Mouse (Mus musculus) stomach, postnatal 0 days (tissue): Measurements from ENCODE around the gene Cuta. TPM values are rescaled to one million over a fixed set of nuclear protein-coding genes. Genes with fewer than 3 reads are reported as not detected.

ENCODE experiments used
- ATAC-seq: fragments of 200-750 bp; cut with Nextera tagmentation; 2 replicates; pipeline ENCODE4 v1.8.0; 2017; ENCODE audit not compliant: low FRiP score, low TSS enrichment
- DNase-seq: peaks from one replicate; pipeline ENCODE4 v3.0.0-alpha.2; 2016; ENCODE audit warnings: low spot score
- H3K27ac ChIP-seq: fragments of 300-500 bp; sonication (generic); replicated peaks from 2 replicates; pipeline ENCODE4 v1.5.1; 2014; ENCODE audit warnings: mild to moderate bottlenecking, control low read depth
- H3K27me3 ChIP-seq: fragments of 300-500 bp; sonication (generic); 2 replicates; pipeline ENCODE4 v1.6.1; 2014; ENCODE audit warnings: low read length; ENCODE audit not compliant: control insufficient read depth, insufficient read depth
- H3K36me3 ChIP-seq: fragments of 300-500 bp; sonication (generic); 2 replicates; pipeline ENCODE4 v1.6.1; 2014; ENCODE audit warnings: low read length, mixed read lengths; ENCODE audit not compliant: control insufficient read depth, insufficient read depth
- H3K4me1 ChIP-seq: fragments of 300-500 bp; sonication (generic); replicated peaks from 2 replicates; pipeline ENCODE4 v1.6.1; 2014; ENCODE audit warnings: antibody characterized with exemption; ENCODE audit not compliant: control insufficient read depth, insufficient read depth
- H3K4me2 ChIP-seq: fragments of 300-500 bp; sonication (generic); replicated peaks from 2 replicates; pipeline ENCODE4 v1.6.1; 2014; ENCODE audit warnings: low read depth, mild to moderate bottlenecking, control low read depth, moderate library complexity
- H3K4me3 ChIP-seq: fragments of 300-500 bp; sonication (generic); 2 replicates; pipeline ENCODE4 v1.5.1; 2014; ENCODE audit warnings: low read depth, low read length, control low read depth
- H3K9ac ChIP-seq: fragments of 300-500 bp; sonication (generic); 2 replicates; pipeline ENCODE4 v1.6.1; 2014; ENCODE audit warnings: mild to moderate bottlenecking, low read length, control low read depth, mixed read lengths
- H3K9me3 ChIP-seq: fragments of 300-500 bp; sonication (generic); 2 replicates; pipeline ENCODE4 v1.6.1; 2016; ENCODE audit warnings: low read length; ENCODE audit not compliant: control insufficient read depth
- CTCF ChIP-seq: IDR thresholded peaks from 2 replicates; pipeline ENCODE4 v1.5.1; 2016; ENCODE audit warnings: antibody characterized with exemption, low read depth, mild to moderate bottlenecking, moderate library complexity
- EP300 ChIP-seq: optimal IDR thresholded peaks from 2 replicates; pipeline ENCODE3; 2016; ENCODE audit warnings: antibody characterized with exemption
- WGBS: fragments of 180-500 bp; shearing (Covaris S2); extraction: QIAGEN DNeasy Blood & Tissue Kit; methylation state at CpG from one replicate; pipeline ENCODE4 v1.1.7; 2014; 5-methylcytosine and 5-hydroxymethylcytosine counted together
- polyA plus RNA-seq: library from polyadenylated mRNA; unstranded; fragments of >200 nt; fragmentation: Nextera tagmentation; extraction: Ambion mirVana; gene quantifications from 2 replicates; pipeline ENCODE4 v1.2.1, GENCODE M21; 2015

Cuta gene
- polyA plus RNA-seq, 1 experiment from 2014 or later = 157 TPM

- WGBS = 50% methylated on average over 6 of the region's 6 CpGs
- no peak for TF ChIP-seq EP300
- TF ChIP-seq CTCF = no peak
- no peaks in the 10 kb centered on the region for H3K9me3 ChIP-seq
- no peak for ATAC-seq
- no peak for DNase-seq
- H3K4me1 ChIP-seq = peaks cover 4% of the 10 kb centered on the region
- H3K27me3 ChIP-seq = no peaks in the 10 kb centered on the region
- H3K9ac ChIP-seq = no peak overlapping the region
- H3K4me3 ChIP-seq = no peak overlapping the region
- no peak overlapping the region for H3K27ac ChIP-seq
- no peaks in the 10 kb centered on the region; the same call in 1 of the 2 replicates for H3K36me3 ChIP-seq
- no peak overlapping the region for H3K4me2 ChIP-seq
Observed at GRCm38 (mm10) chr17:26953201-26953600, 13.8 kb upstream of the Cuta start.

- H3K9me3 ChIP-seq = no peaks in the 10 kb centered on the region
- peak overlapping the region; percentile 49 for H3K4me2 ChIP-seq
- peak overlapping the region; percentile 26 for H3K4me3 ChIP-seq
- peak overlapping the region; percentile 31 for H3K9ac ChIP-seq
- no peak for TF ChIP-seq EP300
- TF ChIP-seq CTCF = no peak
- H3K4me1 ChIP-seq = peaks cover 4% of the 10 kb centered on the region
- no peak overlapping the region for H3K27ac ChIP-seq
- 29% methylated on average over 21 of the region's 23 CpGs for WGBS
- no peak for ATAC-seq
- no peaks in the 10 kb centered on the region; the same call in 1 of the 2 replicates for H3K36me3 ChIP-seq
- DNase-seq = no peak
- no peaks in the 10 kb centered on the region for H3K27me3 ChIP-seq
Observed at GRCm38 (mm10) chr17:26951952-26952877, 12.8 kb upstream of the Cuta start.

GRCm38 (mm10) chr17:26951406-26951805 lies 12.0 kb upstream of the Cuta start:
- peak; percentile 78 for DNase-seq
- peak overlapping the region; percentile 26 for H3K4me3 ChIP-seq
- 2% methylated on average over 8 of the region's 11 CpGs for WGBS

GRCm38 (mm10) chr17:26950560-26951288 lies 11.4 kb upstream of the Cuta start:
- peak overlapping the region; percentile 49 for H3K4me2 ChIP-seq
- DNase-seq (no peak), ATAC-seq (no peak)
- TF ChIP-seq CTCF (no peak), EP300 (no peak)
- H3K9me3 ChIP-seq = no peaks in the 10 kb centered on the region
- peak overlapping the region; percentile 43 for H3K9ac ChIP-seq
- peak overlapping the region; percentile 26 for H3K4me3 ChIP-seq
- 27% methylated on average over 7 of the region's 7 CpGs for WGBS
- H3K36me3 ChIP-seq = no peaks in the 10 kb centered on the region
- H3K27ac ChIP-seq = no peak overlapping the region
- H3K27me3 ChIP-seq = no peaks in the 10 kb centered on the region
- H3K4me1 ChIP-seq = peaks cover 4% of the 10 kb centered on the region

More at GRCm38 (mm10) chr17:26951406-26951805, 12.0 kb upstream of the Cuta start:
- ATAC-seq = peak; percentile 39; the same call in 1 of the 2 replicates
- TF ChIP-seq EP300 (no peak), CTCF (no peak)
- Histone ChIP-seq H3K4me1 (peaks cover 4% of the 10 kb centered on the region), H3K9ac (peak overlapping the region; percentile 43), H3K36me3 (no peaks in the 10 kb centered on the region), H3K4me2 (peak overlapping the region; percentile 49), H3K27ac (no peak overlapping the region), H3K27me3 (no peaks in the 10 kb centered on the region), H3K9me3 (no peaks in the 10 kb centered on the region)

- Histone ChIP-seq H3K4me1 (peaks cover 4% of the 10 kb centered on the region), H3K4me3 (no peak overlapping the region)
Observed at GRCm38 (mm10) chr17:26949866-26950265, 10.5 kb upstream of the Cuta start.

More at GRCm38 (mm10) chr17:26949866-26950265, 10.5 kb upstream of the Cuta start:
- no peaks in the 10 kb centered on the region for H3K27me3 ChIP-seq
- DNase-seq (no peak), ATAC-seq (no peak)
- H3K36me3 ChIP-seq = no peaks in the 10 kb centered on the region
- no peak overlapping the region for H3K27ac ChIP-seq
- TF ChIP-seq CTCF = no peak
- TF ChIP-seq EP300 = no peak
- H3K9ac ChIP-seq = no peak overlapping the region
- H3K9me3 ChIP-seq = no peaks in the 10 kb centered on the region
- 39% methylated on average over 5 of the region's 5 CpGs for WGBS
- no peak overlapping the region for H3K4me2 ChIP-seq
